Mouse (Mus musculus): ENCODE data around the gene Ehmt2.
"Not testable (repeated sequence)": the region's sequence is repeated elsewhere in the genome, so short reads cannot be mapped to it uniquely, and the experiment has no call there.

The Ehmt2 gene

GRCm38 (mm10) chr17:34951636-34952377, 53.5 kb downstream of the Ehmt2 start:
- CTCF ChIA-PET = interaction anchor here (0.6 to 0.7 kb wide), 2 partner anchors 42 to 306 kb away, joined by 3 read pairs; no protein-coding TSS in a partner anchor

GRCm38 (mm10) chr17:34952378-34953040, 54.2 kb downstream of the Ehmt2 start:
- CTCF ChIA-PET = interaction anchor here (0.6 to 0.7 kb wide), 2 partner anchors 41 to 305 kb away, joined by 3 read pairs; no protein-coding TSS in a partner anchor

- CTCF ChIA-PET = no interaction called here
These were observed 55.0 kb downstream of the Ehmt2 start for GRCm38 (mm10) chr17:34953258-34953657.

- CTCF ChIA-PET = no interaction called here
These were observed 55.6 kb downstream of the Ehmt2 start for GRCm38 (mm10) chr17:34953904-34954303.

- CTCF ChIA-PET = no interaction called here
These were observed 56.6 kb downstream of the Ehmt2 start for GRCm38 (mm10) chr17:34954831-34955230.

GRCm38 (mm10) chr17:34955884-34956283, 57.6 kb downstream of the Ehmt2 start:
- CTCF ChIA-PET = no interaction called here

- CTCF ChIA-PET = interaction anchor here (0.5 kb wide), 1 partner anchor 180 kb away, joined by 4 read pairs; no protein-coding TSS in a partner anchor
These were observed 58.1 kb downstream of the Ehmt2 start for GRCm38 (mm10) chr17:34956340-34956739.

- CTCF ChIA-PET = interaction anchor here (0.7 kb wide), 1 partner anchor 52 kb away, joined by 3 read pairs; no protein-coding TSS in a partner anchor
These were observed 59.0 kb downstream of the Ehmt2 start for GRCm38 (mm10) chr17:34957291-34957690.

- CTCF ChIA-PET = not testable (repeated sequence)
These were observed 59.7 kb downstream of the Ehmt2 start for GRCm38 (mm10) chr17:34957966-34958365.

- CTCF ChIA-PET = not testable (repeated sequence)
These were observed 60.5 kb downstream of the Ehmt2 start for GRCm38 (mm10) chr17:34958734-34959129.

GRCm38 (mm10) chr17:34959130-34959778, 61.0 kb downstream of the Ehmt2 start, which contains the start of gene Hspa1b:
Gene Hspa1b (minus strand): TSS chr17:34959238.
- CTCF ChIA-PET = not testable (repeated sequence)

- CTCF ChIA-PET = interaction anchor here (0.6 kb wide), 2 partner anchors 13 to 548 kb away, joined by 3 to 9 read pairs; no protein-coding TSS in a partner anchor
These were observed 61.7 kb downstream of the Ehmt2 start for GRCm38 (mm10) chr17:34959881-34960515.

- CTCF ChIA-PET = interaction anchor here (0.6 kb wide), 2 partner anchors 12 to 549 kb away, joined by 3 to 9 read pairs; no protein-coding TSS in a partner anchor
These were observed 62.6 kb downstream of the Ehmt2 start for GRCm38 (mm10) chr17:34960702-34961493.

- CTCF ChIA-PET = interaction anchor here (0.5 to 0.7 kb wide), 2 partner anchors 46 to 110 kb away, joined by 3 to 9 read pairs; no protein-coding TSS in a partner anchor
These were observed 63.9 kb downstream of the Ehmt2 start for GRCm38 (mm10) chr17:34962125-34962524.

GRCm38 (mm10) chr17:34962841-34963240, 64.6 kb downstream of the Ehmt2 start:
- CTCF ChIA-PET = interaction anchor here (0.7 to 1.4 kb wide), 2 partner anchors 9 to 47 kb away, joined by 3 to 9 read pairs; partner anchors contain the start of genes Hspa1a and Hspa1l

Measured in spleen, embryonic (tissue).